Mouse (Mus musculus): Measurements from ENCODE around the gene Dnah14. TPM values are rescaled to one million over a fixed set of nuclear protein-coding genes. Genes with fewer than 3 reads are reported as not detected.
A peak's percentile ranks its signal among the peaks of the same experiment; 100 is the strongest.

Gene Dnah14
- 1 to 10 TPM in 1 of 2 experiments, under 1 TPM in 1; 0.69 to 1.3 TPM for total RNA-seq (2021)

- DNase-seq (ENCODE audit: low spot score in 2 of 2): no peak
- intact Hi-C loops (cut with DNase I): no loop called here
These were observed at the start of gene Dnah14 for GRCm38 (mm10) chr1:181576322-181576721. TSS of gene Dnah14 (plus strand) at chr1:181576559.

- intact Hi-C loops (cut with DNase I): no loop called here
- DNase-seq (ENCODE audit: low spot score in 2 of 2): no peak
These were observed 47.0 kb upstream of the Dnah14 start for GRCm38 (mm10) chr1:181529368-181529767.

- peak; percentile 61 to 67 for DNase-seq (ENCODE audit: low spot score in 2 of 2)
- intact Hi-C loops (cut with DNase I): no loop called here
These were observed 41.0 kb upstream of the Dnah14 start for GRCm38 (mm10) chr1:181535165-181535873.

GRCm38 (mm10) chr1:181537627-181538525, 38.5 kb upstream of the Dnah14 start:
- no peak for DNase-seq (ENCODE audit: low spot score in 2 of 2)
- intact Hi-C loops (cut with DNase I): no loop called here

- intact Hi-C loops (cut with DNase I): no loop called here
These were observed 36.3 kb upstream of the Dnah14 start for GRCm38 (mm10) chr1:181539846-181540769.

GRCm38 (mm10) chr1:181543711-181544383, 32.5 kb upstream of the Dnah14 start:
- intact Hi-C loops (cut with DNase I): loop anchor here (2.0 kb wide), 1 partner anchor 77 kb away; no protein-coding TSS in a partner anchor
- no peak for DNase-seq (ENCODE audit: low spot score in 2 of 2)

More at GRCm38 (mm10) chr1:181539846-181540769, 36.3 kb upstream of the Dnah14 start:
- no peak for DNase-seq (ENCODE audit: low spot score in 2 of 2)

GRCm38 (mm10) chr1:181545044-181545772, 31.2 kb upstream of the Dnah14 start:
- intact Hi-C loops (cut with DNase I): loop anchor here (2.0 to 5.0 kb wide), 4 partner anchors 78 to 273 kb away; no protein-coding TSS in a partner anchor
- DNase-seq (ENCODE audit: low spot score in 2 of 2): peak; percentile 52 to 69

GRCm38 (mm10) chr1:181549987-181550386, 26.4 kb upstream of the Dnah14 start:
- DNase-seq (ENCODE audit: low spot score in 2 of 2): peak; percentile 23 to 27
- intact Hi-C loops (cut with DNase I): loop anchor here (5.0 kb wide), 4 partner anchors 67 to 278 kb away; no protein-coding TSS in a partner anchor

- intact Hi-C loops (cut with DNase I): loop anchor here (5.0 kb wide), 1 partner anchor 66 kb away; no protein-coding TSS in a partner anchor
- DNase-seq (ENCODE audit: low spot score in 2 of 2): no peak
These were observed 25.5 kb upstream of the Dnah14 start for GRCm38 (mm10) chr1:181550826-181551225.

GRCm38 (mm10) chr1:181552533-181553410, 23.6 kb upstream of the Dnah14 start:
- peak; percentile 23 to 26 for DNase-seq (ENCODE audit: low spot score in 2 of 2)
- intact Hi-C loops (cut with DNase I): loop anchor here (5.0 kb wide), 1 partner anchor 65 kb away; no protein-coding TSS in a partner anchor

- intact Hi-C loops (cut with DNase I): no loop called here
- DNase-seq (ENCODE audit: low spot score in 2 of 2): no peak
These were observed 20.9 kb upstream of the Dnah14 start for GRCm38 (mm10) chr1:181555475-181555874.

GRCm38 (mm10) chr1:181559655-181560054, 16.7 kb upstream of the Dnah14 start:
- intact Hi-C loops (cut with DNase I): no loop called here
- DNase-seq (ENCODE audit: low spot score in 2 of 2): no peak

- DNase-seq (ENCODE audit: low spot score in 2 of 2): no peak
- intact Hi-C loops (cut with DNase I): no loop called here
These were observed 16.0 kb upstream of the Dnah14 start for GRCm38 (mm10) chr1:181560325-181560724.

- DNase-seq (ENCODE audit: low spot score in 2 of 2): no peak
- intact Hi-C loops (cut with DNase I): no loop called here
These were observed 15.2 kb upstream of the Dnah14 start for GRCm38 (mm10) chr1:181560896-181561767.

- intact Hi-C loops (cut with DNase I): no loop called here
- no peak for DNase-seq (ENCODE audit: low spot score in 2 of 2)
These were observed 14.5 kb upstream of the Dnah14 start for GRCm38 (mm10) chr1:181561768-181562444.

GRCm38 (mm10) chr1:181569447-181569846, 6.9 kb upstream of the Dnah14 start:
- intact Hi-C loops (cut with DNase I): no loop called here
- DNase-seq (ENCODE audit: low spot score in 2 of 2): no peak

Measured in left cerebral cortex, postnatal 36 days (tissue).